Mouse (Mus musculus): ENCODE measurements around the gene Maff. TPM values are rescaled to one million over a fixed set of nuclear protein-coding genes. Genes with fewer than 3 reads are reported as not detected.

Gene Maff
- polyA plus RNA-seq, 1 experiment from 2014 or later = 3.5 TPM

MicroRNAs within 50 kb of the gene (microRNA counts, 519-probe panel; counts per million panel counts)
- microRNA mmu-miR-1943 = not detected

Small RNAs within 50 kb of the gene (microRNA-seq; reads per million reads assigned to microRNA genes)
- 2.1 reads per million for gene Mir1943 (ENCODE audit: borderline number of aligned reads)

Other genes starting within 250 kb of the Maff start
- gene Micall1, start 237.7 kb upstream of the Maff start, polyA plus RNA-seq (2014; fragmentation: Nextera tagmentation; extraction: Ambion mirVana) = 4.1 and 5.7 TPM in 2 replicates
- 432 and 463 TPM in 2 replicates for gene Polr2f, start 205.6 kb upstream of the Maff start, polyA plus RNA-seq (2014; fragmentation: Nextera tagmentation; extraction: Ambion mirVana)
- gene 1700088E04Rik, start 205.4 kb upstream of the Maff start, polyA plus RNA-seq (2014; fragmentation: Nextera tagmentation; extraction: Ambion mirVana) = 1.8 and 2.2 TPM in 2 replicates
- 0.81 and 0.84 TPM in 2 replicates for gene Sox10, start 181.4 kb upstream of the Maff start, polyA plus RNA-seq (2014; fragmentation: Nextera tagmentation; extraction: Ambion mirVana)
- gene Pick1, start 117.4 kb upstream of the Maff start, polyA plus RNA-seq (2014; fragmentation: Nextera tagmentation; extraction: Ambion mirVana) = 13.5 and 18.0 TPM in 2 replicates
- gene Gm49486, start 117.2 kb upstream of the Maff start, polyA plus RNA-seq (2014; fragmentation: Nextera tagmentation; extraction: Ambion mirVana) = 0.10 TPM in 1 of 2 replicates, not detected in the other
- gene Slc16a8, start 91.9 kb upstream of the Maff start, polyA plus RNA-seq (2014; fragmentation: Nextera tagmentation; extraction: Ambion mirVana) = 0.12 TPM in 1 of 2 replicates, not detected in the other
- gene Baiap2l2, start 61.1 kb upstream of the Maff start, polyA plus RNA-seq (2014; fragmentation: Nextera tagmentation; extraction: Ambion mirVana) = 2.9 and 4.6 TPM in 2 replicates
- gene Pla2g6, start 18.2 kb upstream of the Maff start, polyA plus RNA-seq (2014; fragmentation: Nextera tagmentation; extraction: Ambion mirVana) = 27.7 and 28.1 TPM in 2 replicates
- gene Tmem184b, start 56.9 kb downstream of the Maff start, polyA plus RNA-seq (2014; fragmentation: Nextera tagmentation; extraction: Ambion mirVana) = 36.4 and 38.8 TPM in 2 replicates
- gene Csnk1e, start 108.9 kb downstream of the Maff start, polyA plus RNA-seq (2014; fragmentation: Nextera tagmentation; extraction: Ambion mirVana) = 39.2 and 42.5 TPM in 2 replicates
- gene Kcnj4, start 158.6 kb downstream of the Maff start, polyA plus RNA-seq (2014; fragmentation: Nextera tagmentation; extraction: Ambion mirVana) = not detected in 2 replicates
- gene Kdelr3, start 169.8 kb downstream of the Maff start, polyA plus RNA-seq (2014; fragmentation: Nextera tagmentation; extraction: Ambion mirVana) = 9.0 and 10.8 TPM in 2 replicates
- 49.9 and 54.2 TPM in 2 replicates for gene Ddx17, start 200.1 kb downstream of the Maff start, polyA plus RNA-seq (2014; fragmentation: Nextera tagmentation; extraction: Ambion mirVana)

Data from liver, embryonic 11.5 days (tissue).